Mouse (Mus musculus) cerebellum, adult 2 months (tissue): Measurements from ENCODE around the gene Gm10354. TPM values are rescaled to one million over a fixed set of nuclear protein-coding genes. Genes with fewer than 3 reads are reported as not detected.
"Not testable (repeated sequence)": the region's sequence is repeated elsewhere in the genome, so short reads cannot be mapped to it uniquely, and the experiment has no call there.

Experiments
- DNase-seq, 2 experiments: peaks; one replicate each; pipeline ENCODE4 v3.0.0; 2021
- H3K27ac ChIP-seq: fragments of 200-500 bp; 2 replicates; pipeline ENCODE4 v1.5.1; 2012; ENCODE audit warnings: low read length, control low read depth, inconsistent platforms; ENCODE audit not compliant: insufficient read depth
- H3K27me3 ChIP-seq: fragments of 200-500 bp; 2 replicates; pipeline ENCODE4 v1.6.1; 2012; ENCODE audit warnings: inconsistent platforms, mild to moderate bottlenecking, low read length, moderate library complexity; ENCODE audit not compliant: control insufficient read depth, insufficient read depth
- H3K4me1 ChIP-seq: fragments of 200-500 bp; 2 replicates; pipeline ENCODE4 v1.6.1; 2011; ENCODE audit warnings: low read length; ENCODE audit not compliant: control insufficient read depth, insufficient read depth
- H3K4me3 ChIP-seq: fragments of 200-500 bp; replicated peaks from 2 replicates; pipeline ENCODE3; 2011; ENCODE audit warnings: mild to moderate bottlenecking, low read depth, low read length, control low read depth; ENCODE audit not compliant: insufficient read depth
- WGBS: fragments of 180-500 bp; shearing (Covaris S2); methylation state at CpG from one replicate; pipeline ENCODE4 v1.1.7; 2018; 5-methylcytosine and 5-hydroxymethylcytosine counted together
- polyA plus RNA-seq: library from polyadenylated mRNA; depleted of rRNA; stranded (reverse); fragments of >200 nt; gene quantifications from 2 replicates; pipeline ENCODE4 v1.2.3, GENCODE M21; 2012; rRNA removed

Gm10354 gene
- polyA plus RNA-seq: not detected in 2 replicates

- H3K27ac ChIP-seq, DNase-seq, H3K4me1 ChIP-seq, H3K27me3 ChIP-seq, H3K4me3 ChIP-seq: not testable (repeated sequence)
- 24% methylated on average over 1 of the region's 1 CpGs for WGBS
Observed at GRCm38 (mm10) chr5:14978835-14979234, at the start of gene Gm10354. TSS of gene Gm10354 (minus strand) at chr5:14978935.

DNA sequence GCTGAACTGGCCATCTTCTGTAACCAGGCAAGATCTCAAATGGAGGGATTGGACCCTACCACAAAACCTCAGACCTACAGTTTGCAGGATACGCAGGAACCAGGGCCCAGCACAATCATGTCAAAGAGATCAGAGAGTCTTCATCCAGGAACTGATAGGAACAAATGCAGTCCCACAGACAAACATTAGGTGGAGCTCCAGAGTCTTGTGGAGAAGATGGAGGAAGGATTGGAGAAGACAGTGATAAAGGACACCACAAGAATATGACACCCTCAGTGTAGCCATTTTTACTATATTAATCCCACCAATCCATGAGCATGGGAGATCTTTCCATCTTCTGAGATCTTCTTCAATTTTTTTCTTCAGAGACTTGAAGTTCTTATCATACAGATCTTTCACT lies 45.6 kb upstream of the Gm10354 start:
- not testable (repeated sequence) for H3K4me1 ChIP-seq, H3K27ac ChIP-seq, H3K27me3 ChIP-seq, DNase-seq, H3K4me3 ChIP-seq
- WGBS: 91% methylated on average over 1 of the region's 1 CpGs

DNA sequence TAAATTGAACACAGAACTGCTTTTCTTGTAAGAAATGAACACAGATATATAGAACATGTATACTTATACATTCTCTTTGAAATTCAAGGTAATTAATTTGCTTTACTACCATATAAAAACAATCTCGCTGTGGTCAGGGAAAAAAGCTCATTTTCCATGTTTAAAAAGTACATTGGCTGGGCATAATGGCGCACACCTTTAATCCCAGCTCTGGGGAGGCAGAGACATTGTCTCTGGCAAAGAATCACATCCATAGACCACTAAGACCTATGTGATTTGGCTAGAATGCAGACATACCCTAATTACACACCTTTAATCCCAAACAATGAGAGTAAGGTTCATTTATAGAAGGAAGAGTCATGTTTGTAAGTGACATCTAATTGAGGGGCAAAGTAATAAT lies 41.3 kb upstream of the Gm10354 start:
- H3K27ac ChIP-seq, DNase-seq, H3K4me3 ChIP-seq, H3K4me1 ChIP-seq, H3K27me3 ChIP-seq: not testable (repeated sequence)
- WGBS: 56% methylated on average over 2 of the region's 2 CpGs

GRCm38 (mm10) chr5:15010639-15011582 lies 32.2 kb upstream of the Gm10354 start:
- H3K4me1 ChIP-seq, DNase-seq, H3K27me3 ChIP-seq, H3K27ac ChIP-seq, H3K4me3 ChIP-seq: not testable (repeated sequence)
- 82% methylated on average over 11 of the region's 11 CpGs for WGBS

DNA sequence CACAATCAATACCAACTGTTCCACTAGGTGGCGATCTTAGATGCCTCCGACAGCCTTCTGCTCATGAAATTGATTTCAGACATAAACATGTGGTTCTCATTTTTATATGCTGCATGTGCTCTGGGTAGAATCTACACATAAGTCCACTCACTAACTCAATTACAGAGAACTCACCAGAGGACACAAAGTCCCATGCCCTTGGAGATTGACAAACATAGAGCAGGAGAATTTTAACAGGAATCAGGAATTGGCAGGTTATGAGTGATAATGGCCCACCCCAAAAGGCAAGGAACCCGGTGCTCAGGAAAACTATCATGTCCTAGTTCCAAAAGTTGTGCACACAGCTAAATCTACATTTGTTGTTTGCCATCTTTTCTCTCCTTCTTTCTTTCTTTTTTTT lies 28.2 kb upstream of the Gm10354 start:
- H3K4me1 ChIP-seq, H3K4me3 ChIP-seq, DNase-seq, H3K27me3 ChIP-seq, H3K27ac ChIP-seq: not testable (repeated sequence)
- 56% methylated on average over 3 of the region's 3 CpGs for WGBS

DNA sequence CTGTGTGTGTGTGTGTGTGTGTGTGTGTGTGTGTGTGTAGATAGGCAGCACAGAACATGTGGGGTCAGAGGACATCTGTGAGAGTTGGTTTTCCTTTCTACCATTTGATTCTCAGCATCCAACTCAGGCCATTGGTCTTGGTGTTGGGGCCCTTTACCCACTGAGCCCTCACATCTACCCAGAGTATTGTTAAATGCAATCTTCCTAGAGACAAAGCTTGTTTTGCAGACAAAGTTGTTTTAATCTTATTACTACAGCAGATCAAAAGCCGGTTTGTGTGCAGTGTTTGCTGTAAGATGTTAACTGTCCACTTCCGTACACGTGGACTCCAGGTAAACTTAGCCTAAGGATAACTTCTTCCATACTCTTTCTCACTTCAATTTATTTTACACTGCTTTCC lies 27.6 kb upstream of the Gm10354 start:
- not testable (repeated sequence) for H3K4me1 ChIP-seq, DNase-seq, H3K4me3 ChIP-seq, H3K27ac ChIP-seq, H3K27me3 ChIP-seq
- 63% methylated on average over 3 of the region's 3 CpGs for WGBS

- DNase-seq, H3K27me3 ChIP-seq, H3K4me1 ChIP-seq, H3K4me3 ChIP-seq, H3K27ac ChIP-seq: not testable (repeated sequence)
- 51% methylated on average over 3 of the region's 4 CpGs for WGBS
Observed at GRCm38 (mm10) chr5:15005584-15005983, 26.8 kb upstream of the Gm10354 start.

GRCm38 (mm10) chr5:15004569-15005562 lies 26.1 kb upstream of the Gm10354 start:
- H3K27me3 ChIP-seq, H3K4me3 ChIP-seq, H3K27ac ChIP-seq, H3K4me1 ChIP-seq, DNase-seq: not testable (repeated sequence)
- WGBS: 68% methylated on average over 5 of the region's 5 CpGs

DNA sequence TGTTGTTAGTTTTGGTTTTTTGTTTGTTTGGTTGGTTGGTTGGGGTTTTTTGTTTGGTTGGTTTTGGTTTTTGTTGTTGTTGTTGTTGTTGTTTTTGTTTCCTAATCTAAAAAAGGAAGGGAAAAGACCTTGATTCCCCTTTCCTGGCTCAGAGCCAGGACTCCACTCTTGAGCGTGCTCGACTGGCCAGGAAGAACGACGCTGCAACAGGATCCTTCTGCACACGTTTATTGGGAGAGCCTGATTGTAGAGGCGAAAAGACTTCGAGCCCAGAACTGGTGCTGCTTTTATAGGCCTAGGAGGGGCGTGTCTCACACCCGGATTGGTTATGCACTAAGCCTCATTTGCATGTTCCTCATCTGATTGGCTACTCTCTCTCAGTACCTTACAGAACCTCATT lies 19.3 kb upstream of the Gm10354 start:
- WGBS: 75% methylated on average over 9 of the region's 9 CpGs
- not testable (repeated sequence) for H3K27ac ChIP-seq, H3K27me3 ChIP-seq, H3K4me3 ChIP-seq, DNase-seq, H3K4me1 ChIP-seq

DNA sequence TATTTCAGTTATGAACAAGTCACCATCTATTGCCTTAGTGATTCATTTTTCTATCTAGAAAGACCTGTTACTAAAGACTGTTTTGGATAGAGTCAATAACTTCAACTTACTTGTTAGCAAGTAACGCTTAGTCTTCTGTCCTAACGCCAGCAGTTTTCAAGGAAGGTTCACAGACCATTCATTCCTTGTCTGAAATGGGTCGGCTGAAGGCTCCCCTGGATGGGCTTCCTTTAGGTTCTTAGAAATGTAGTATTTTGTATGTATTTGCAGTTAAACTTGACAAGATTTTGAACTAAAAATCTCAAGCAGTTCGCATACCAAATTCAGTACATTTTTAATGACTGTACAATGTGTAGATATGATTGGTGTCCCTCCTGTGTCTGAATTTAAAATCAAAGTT lies 18.8 kb upstream of the Gm10354 start:
- WGBS: 83% methylated on average over 4 of the region's 4 CpGs
- H3K4me1 ChIP-seq, H3K27me3 ChIP-seq, H3K27ac ChIP-seq, H3K4me3 ChIP-seq, DNase-seq: not testable (repeated sequence)

GRCm38 (mm10) chr5:14996670-14997249 lies 18.0 kb upstream of the Gm10354 start:
- 58% methylated on average over 7 of the region's 7 CpGs for WGBS
- H3K27ac ChIP-seq, H3K4me1 ChIP-seq, H3K4me3 ChIP-seq, H3K27me3 ChIP-seq, DNase-seq: not testable (repeated sequence)

- 85% methylated on average over 6 of the region's 6 CpGs for WGBS
- H3K4me1 ChIP-seq: not testable (repeated sequence)
Observed at GRCm38 (mm10) chr5:14994124-14994523, 15.4 kb upstream of the Gm10354 start.

More at GRCm38 (mm10) chr5:14994124-14994523, 15.4 kb upstream of the Gm10354 start:
- not testable (repeated sequence) for DNase-seq, H3K27ac ChIP-seq, H3K27me3 ChIP-seq, H3K4me3 ChIP-seq
